Mouse (Mus musculus): ENCODE measurements around the gene Ugt1a8. TPM values are rescaled to one million over a fixed set of nuclear protein-coding genes. Genes with fewer than 3 reads are reported as not detected.

Ugt1a8 gene
- total and polyA plus RNA-seq, 2 experiments from 2014 or later = not detected

- no peak overlapping the region for H3K4me3 ChIP-seq (ENCODE audit: low read length)
- H3K27me3 ChIP-seq (ENCODE audit: insufficient read depth, low read length) = no peaks in the 10 kb centered on the region
- no peaks in the 10 kb centered on the region for H3K4me1 ChIP-seq (ENCODE audit: insufficient read depth, low read length)
- DNase-seq (ENCODE audit: low spot score) (no peak), ATAC-seq (no peak)
- no peak overlapping the region for H3K9ac ChIP-seq (replicated peaks; ENCODE audit: low read length)
- no peak for TF ChIP-seq CTCF (IDR thresholded peaks at IDR 0.05; ENCODE audit: low read depth)
- no peak overlapping the region for H3K27ac ChIP-seq
- H3K4me2 ChIP-seq (ENCODE audit: low read depth, low read length) = no peak overlapping the region
- no peaks in the 10 kb centered on the region for H3K36me3 ChIP-seq (ENCODE audit: insufficient read depth, low read length)
- 74% methylated on average over 6 of the region's 6 CpGs for WGBS
- peaks cover 68% of the 10 kb centered on the region for H3K9me3 ChIP-seq (ENCODE audit: low read length)
Observed at GRCm38 (mm10) chr1:88253540-88253939, 165.9 kb downstream of the Ugt1a8 start.

GRCm38 (mm10) chr1:88254793-88255465 lies 167.3 kb downstream of the Ugt1a8 start:
- ATAC-seq (peak; percentile 15; the same call in 1 of the 2 replicates), DNase-seq (ENCODE audit: low spot score) (peak; percentile 71)
- H3K27ac ChIP-seq = no peak overlapping the region
- no peak overlapping the region for H3K4me2 ChIP-seq (ENCODE audit: low read depth, low read length)
- H3K4me3 ChIP-seq (ENCODE audit: low read length) = no peak overlapping the region
- no peaks in the 10 kb centered on the region for H3K36me3 ChIP-seq (ENCODE audit: insufficient read depth, low read length)
- 85% methylated on average over 12 of the region's 12 CpGs for WGBS
- H3K9ac ChIP-seq (replicated peaks; ENCODE audit: low read length) = no peak overlapping the region
- no peak for TF ChIP-seq CTCF (IDR thresholded peaks at IDR 0.05; ENCODE audit: low read depth)
- no peaks in the 10 kb centered on the region for H3K4me1 ChIP-seq (ENCODE audit: insufficient read depth, low read length)
- H3K9me3 ChIP-seq (ENCODE audit: low read length) = peaks cover 54% of the 10 kb centered on the region
- no peaks in the 10 kb centered on the region for H3K27me3 ChIP-seq (ENCODE audit: insufficient read depth, low read length)

- H3K9me3 ChIP-seq (ENCODE audit: low read length) = peaks cover 48% of the 10 kb centered on the region
- no peak for TF ChIP-seq CTCF (IDR thresholded peaks at IDR 0.05; ENCODE audit: low read depth)
- H3K27ac ChIP-seq = no peak overlapping the region
- WGBS = 56% methylated on average over 2 of the region's 2 CpGs
- no peak overlapping the region for H3K4me2 ChIP-seq (ENCODE audit: low read depth, low read length)
- ATAC-seq (no peak), DNase-seq (ENCODE audit: low spot score) (no peak)
- H3K36me3 ChIP-seq (ENCODE audit: insufficient read depth, low read length) = 0 out of 2 replicates have a peak, but pooled peaks cover under 1% of the 10 kb centered on the region
- no peak overlapping the region for H3K9ac ChIP-seq (replicated peaks; ENCODE audit: low read length)
- no peaks in the 10 kb centered on the region for H3K27me3 ChIP-seq (ENCODE audit: insufficient read depth, low read length)
- H3K4me3 ChIP-seq (ENCODE audit: low read length) = no peak overlapping the region
- no peaks in the 10 kb centered on the region for H3K4me1 ChIP-seq (ENCODE audit: insufficient read depth, low read length)
Observed at GRCm38 (mm10) chr1:88255466-88255857, 167.8 kb downstream of the Ugt1a8 start.

GRCm38 (mm10) chr1:88255989-88256754 lies 168.6 kb downstream of the Ugt1a8 start:
- H3K27me3 ChIP-seq (ENCODE audit: insufficient read depth, low read length) = no peaks in the 10 kb centered on the region
- peaks cover 41% of the 10 kb centered on the region for H3K9me3 ChIP-seq (ENCODE audit: low read length)
- DNase-seq (ENCODE audit: low spot score) (no peak), ATAC-seq (no peak)
- WGBS = 77% methylated on average over 13 of the region's 13 CpGs
- H3K36me3 ChIP-seq (ENCODE audit: insufficient read depth, low read length) = peaks cover 7% of the 10 kb centered on the region; the same call in 1 of the 2 replicates
- no peaks in the 10 kb centered on the region for H3K4me1 ChIP-seq (ENCODE audit: insufficient read depth, low read length)
- no peak overlapping the region for H3K4me3 ChIP-seq (ENCODE audit: low read length)
- H3K27ac ChIP-seq = no peak overlapping the region
- TF ChIP-seq CTCF (IDR thresholded peaks at IDR 0.05; ENCODE audit: low read depth) = no peak
- no peak overlapping the region for H3K9ac ChIP-seq (replicated peaks; ENCODE audit: low read length)
- no peak overlapping the region for H3K4me2 ChIP-seq (ENCODE audit: low read depth, low read length)

GRCm38 (mm10) chr1:88256886-88257663 lies 169.5 kb downstream of the Ugt1a8 start:
- no peak for ATAC-seq
- Histone ChIP-seq H3K4me1 (ENCODE audit: insufficient read depth, low read length) (no peaks in the 10 kb centered on the region), H3K27ac (no peak overlapping the region), H3K4me3 (ENCODE audit: low read length) (no peak overlapping the region), H3K36me3 (ENCODE audit: insufficient read depth, low read length) (peaks cover 16% of the 10 kb centered on the region; the same call in 1 of the 2 replicates), H3K9me3 (ENCODE audit: low read length) (peaks cover 39% of the 10 kb centered on the region), H3K4me2 (ENCODE audit: low read depth, low read length) (no peak overlapping the region), H3K9ac (replicated peaks; ENCODE audit: low read length) (no peak overlapping the region), H3K27me3 (ENCODE audit: insufficient read depth, low read length) (no peaks in the 10 kb centered on the region)
- TF ChIP-seq CTCF (IDR thresholded peaks at IDR 0.05; ENCODE audit: low read depth) = no peak
- 80% methylated on average over 10 of the region's 10 CpGs for WGBS
- DNase-seq (ENCODE audit: low spot score) = no peak

GRCm38 (mm10) chr1:88257681-88258080 lies 170.1 kb downstream of the Ugt1a8 start:
- Histone ChIP-seq H3K9ac (replicated peaks; ENCODE audit: low read length) (no peak overlapping the region), H3K4me2 (ENCODE audit: low read depth, low read length) (no peak overlapping the region), H3K4me1 (ENCODE audit: insufficient read depth, low read length) (no peaks in the 10 kb centered on the region), H3K4me3 (ENCODE audit: low read length) (no peak overlapping the region), H3K36me3 (ENCODE audit: insufficient read depth, low read length) (peaks cover 20% of the 10 kb centered on the region; the same call in 1 of the 2 replicates), H3K27ac (no peak overlapping the region), H3K27me3 (ENCODE audit: insufficient read depth, low read length) (no peaks in the 10 kb centered on the region), H3K9me3 (ENCODE audit: low read length) (peaks cover 32% of the 10 kb centered on the region)
- ATAC-seq (no peak), DNase-seq (ENCODE audit: low spot score) (no peak)
- no peak for TF ChIP-seq CTCF (IDR thresholded peaks at IDR 0.05; ENCODE audit: low read depth)
- WGBS = 82% methylated on average over 6 of the region's 6 CpGs

Data from hindbrain, postnatal 0 days (tissue).